Mouse (Mus musculus) right cerebral cortex, postnatal 36 days (tissue): Measurements from ENCODE around the gene Ndufa6.

Source experiments
- DNase-seq, 2 experiments: peaks; one replicate each; pipeline ENCODE4 v3.0.0; 2022; ENCODE audit warnings: low spot score in 2 of 2, mixed read lengths in 1 of 2

Ndufa6 gene

DNA sequence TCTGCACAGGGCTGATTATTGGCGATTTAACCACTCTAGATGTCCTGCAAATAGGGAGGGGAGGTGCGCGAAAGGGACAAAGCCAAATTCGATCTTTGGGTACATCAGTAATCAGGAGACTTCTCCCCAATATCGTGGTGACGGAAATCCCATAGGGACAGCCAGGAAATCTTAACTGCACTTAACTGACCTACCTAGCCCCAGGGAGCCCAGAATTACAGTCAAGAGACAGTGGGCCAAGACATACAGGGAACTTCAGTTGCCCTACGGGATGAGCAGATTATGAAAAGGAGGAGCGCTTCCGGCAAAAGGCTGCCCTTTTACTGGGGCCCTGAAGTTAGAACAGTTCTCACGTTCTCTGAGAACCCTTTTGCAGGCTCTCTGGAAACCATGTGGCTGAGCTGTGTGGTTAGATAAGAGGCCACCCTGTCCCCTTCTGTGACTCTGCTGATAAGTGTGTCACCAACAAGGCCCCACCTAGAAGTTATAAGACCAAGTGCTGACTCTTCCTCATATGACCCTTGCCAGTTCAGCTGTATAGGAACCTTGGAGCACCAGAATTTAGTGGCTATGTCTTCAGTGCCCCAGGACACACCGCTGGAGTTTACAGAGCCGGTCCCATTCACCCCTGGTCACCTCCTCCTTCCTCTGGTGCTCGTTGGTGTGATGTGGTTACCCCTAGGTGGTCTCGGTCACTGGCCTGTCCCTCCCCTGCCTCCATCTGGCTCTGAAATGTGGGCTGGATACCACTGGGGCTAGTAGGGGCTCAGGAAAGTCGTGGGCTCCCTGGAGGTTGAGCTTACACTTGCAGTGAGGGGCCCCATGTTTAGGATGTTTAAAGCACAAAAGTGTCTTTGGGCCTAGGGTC, 12.2 kb downstream of the Ndufa6 start:
- no peak for DNase-seq

DNA sequence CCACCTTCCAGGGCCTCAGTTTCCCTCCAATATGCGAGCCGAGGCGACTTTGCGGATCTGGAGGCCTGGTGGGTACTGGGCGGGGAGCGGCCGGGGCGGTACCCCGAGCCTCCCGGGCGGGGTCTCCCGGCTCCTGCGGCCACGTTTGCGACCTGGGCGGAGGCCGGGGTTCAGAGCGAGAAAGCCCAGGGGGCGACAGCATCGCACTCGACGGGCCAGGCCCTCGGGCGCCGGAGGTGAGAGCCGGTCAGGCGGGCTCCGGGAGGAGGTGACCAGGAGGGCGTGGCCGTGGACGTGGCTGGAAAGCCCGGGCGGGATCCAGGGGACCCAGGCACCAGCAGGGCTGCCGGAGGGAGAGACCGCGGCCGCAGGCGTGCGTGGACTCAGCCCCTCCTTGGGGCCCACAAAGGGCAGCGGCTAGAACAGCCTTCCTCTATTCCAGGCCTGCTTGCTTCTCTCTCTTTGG, 13.1 kb downstream of the Ndufa6 start:
- no peak for DNase-seq

DNA sequence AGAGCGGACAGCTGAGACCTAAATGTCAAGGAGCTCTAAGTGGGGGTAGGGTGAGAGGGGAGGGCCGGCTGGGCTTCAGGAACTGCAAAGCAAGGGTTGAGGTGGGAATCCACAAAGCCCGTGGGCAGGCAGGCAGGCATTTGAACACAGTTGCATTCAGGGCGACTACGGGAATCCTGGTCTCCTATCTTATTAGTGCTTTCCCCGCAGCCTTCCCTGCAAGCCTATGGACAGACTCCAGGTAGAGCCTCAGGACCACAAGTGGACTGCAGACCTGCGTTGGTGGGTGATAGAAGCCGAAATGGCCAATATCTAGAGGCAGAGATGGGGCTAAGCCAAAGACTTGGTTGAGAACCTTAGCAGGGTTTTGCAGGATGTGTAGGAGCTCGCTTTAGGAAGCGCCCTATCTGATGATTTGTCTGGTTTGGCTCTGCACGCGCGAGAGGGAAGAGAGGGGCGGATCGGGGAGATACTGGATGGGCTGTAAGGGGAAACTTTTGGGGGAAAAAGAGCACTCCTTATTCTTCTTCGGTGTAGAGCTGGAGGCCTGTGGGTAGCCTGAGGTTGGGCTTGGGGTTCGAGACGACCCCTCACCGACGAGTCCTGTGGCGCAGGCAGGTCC, 13.6 kb downstream of the Ndufa6 start:
- no peak for DNase-seq

DNA sequence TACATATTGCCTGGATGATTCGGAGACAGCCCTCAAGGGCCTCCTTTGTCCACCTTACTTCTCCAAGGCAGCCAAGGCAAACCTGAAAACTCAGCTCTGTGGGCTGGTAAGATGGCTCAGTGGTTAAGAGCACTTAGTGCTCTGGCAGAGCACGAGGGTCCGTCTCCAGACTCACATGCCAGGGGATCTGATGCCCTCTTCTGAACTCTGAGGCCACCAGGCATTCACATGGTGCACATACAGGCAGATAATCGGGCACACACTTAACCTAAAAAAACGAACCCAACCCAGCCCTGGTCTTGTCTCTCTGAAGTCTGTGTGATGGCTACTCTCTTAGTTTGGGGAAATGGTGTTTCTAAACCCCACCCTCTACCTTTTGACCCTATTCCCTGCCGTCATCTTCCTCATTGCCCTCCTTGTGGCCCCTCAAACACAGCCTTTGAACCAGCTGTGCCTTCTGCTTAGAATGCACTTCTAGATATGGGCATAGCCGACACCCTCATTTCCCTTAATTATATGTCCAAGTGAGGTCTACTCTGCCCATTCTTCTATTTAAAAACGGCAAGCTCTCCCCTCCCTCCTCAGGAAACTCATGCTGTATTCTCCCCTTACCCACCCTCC, 14.4 kb downstream of the Ndufa6 start:
- DNase-seq: no peak

DNA sequence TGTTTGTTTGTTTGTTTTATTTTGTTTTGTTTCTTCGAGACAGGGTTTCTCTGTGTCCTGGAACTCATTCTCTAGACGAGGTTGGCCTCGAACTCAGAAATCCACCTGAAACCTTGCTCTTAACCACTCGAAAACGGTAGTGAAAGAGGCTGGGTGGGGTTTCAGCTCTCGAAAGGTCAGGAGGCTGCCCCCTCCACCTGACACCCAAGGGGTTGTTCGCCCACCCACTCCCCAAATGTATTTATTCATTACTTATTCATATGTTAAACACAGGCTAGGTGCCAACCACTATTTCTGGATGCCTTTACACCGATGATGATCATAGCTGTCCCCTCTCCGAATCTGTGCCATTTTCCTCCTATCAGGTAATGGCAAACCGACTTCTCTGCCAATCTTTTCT, 15.0 kb downstream of the Ndufa6 start:
- DNase-seq: no peak

DNA sequence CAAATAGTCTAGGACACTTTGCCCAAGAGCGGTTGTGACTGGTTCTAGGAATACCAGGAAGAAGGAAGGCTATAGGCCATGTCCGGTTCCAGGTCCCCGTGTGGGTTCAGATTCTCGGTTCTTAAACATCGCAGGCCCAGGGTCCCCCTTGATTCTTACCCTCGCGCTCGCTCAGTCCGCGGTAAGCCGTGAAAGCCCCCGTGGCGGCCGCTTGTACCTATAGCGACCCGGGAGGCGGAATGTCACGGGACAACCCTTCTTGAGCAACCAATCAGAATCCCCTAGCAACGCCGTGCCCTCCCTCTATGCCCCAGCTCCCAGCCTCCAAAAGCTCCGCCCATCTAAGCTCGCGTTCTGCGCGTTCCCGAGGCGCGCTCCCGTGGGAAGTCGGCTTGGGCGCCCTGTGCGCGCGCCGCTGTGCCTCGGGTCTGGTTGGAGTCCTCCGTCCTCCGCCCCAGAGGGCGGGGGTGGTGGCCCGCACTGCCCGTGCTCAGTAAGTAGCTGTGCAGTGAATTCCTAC, 15.5 kb downstream of the Ndufa6 start, which contains the start of the genes Naga, Pheta2 and Smdt1:
Gene Naga, minus strand, starts transcription at position 333 of the 520 bp plus-strand sequence.
Gene Pheta2, plus strand, starts transcription at position 350 of the 520 bp plus-strand sequence.
Gene Smdt1, plus strand, starts transcription at position 367 of the 520 bp plus-strand sequence.
- DNase-seq: peak; percentile 88 to 90

DNA sequence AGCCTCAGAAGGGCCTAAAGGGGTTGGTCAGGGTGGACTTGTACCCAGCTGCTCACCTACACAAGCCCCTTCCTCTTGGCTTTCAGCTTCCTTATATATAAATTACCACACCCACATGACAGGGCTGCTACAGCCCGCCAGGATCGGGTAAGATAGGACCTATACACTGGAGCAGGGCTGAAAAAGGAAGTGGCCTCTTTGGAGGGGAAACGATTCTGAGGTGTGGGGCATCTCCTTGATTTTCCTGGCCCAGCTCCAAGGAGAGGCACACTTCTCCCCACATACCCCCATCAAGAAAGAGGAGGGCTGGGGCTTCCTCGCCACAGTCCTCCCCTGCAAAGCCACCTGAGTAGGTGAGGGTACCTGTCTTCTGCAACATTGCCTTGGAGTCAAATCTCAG, 16.2 kb downstream of the Ndufa6 start:
- no peak for DNase-seq

DNA sequence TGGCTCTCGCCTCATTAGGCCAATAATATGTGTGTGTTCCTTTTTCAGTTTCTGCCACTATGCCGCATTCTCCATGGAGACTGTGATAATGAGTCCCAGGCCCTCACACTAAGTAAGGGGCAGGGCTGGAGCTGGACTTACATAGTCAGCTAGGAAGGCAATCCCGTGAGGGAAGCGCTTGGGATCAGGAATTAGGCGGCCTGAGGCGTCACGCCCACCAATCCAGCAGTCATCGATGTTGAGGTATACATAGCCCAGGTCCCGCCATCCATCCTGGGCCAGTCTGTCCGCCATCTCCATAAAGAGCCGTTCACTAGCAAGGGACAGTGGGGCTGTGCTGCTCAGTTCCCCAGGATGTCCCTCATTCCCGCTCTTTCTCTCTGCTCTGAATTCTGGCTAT, 17.5 kb downstream of the Ndufa6 start:
- DNase-seq: no peak

DNA sequence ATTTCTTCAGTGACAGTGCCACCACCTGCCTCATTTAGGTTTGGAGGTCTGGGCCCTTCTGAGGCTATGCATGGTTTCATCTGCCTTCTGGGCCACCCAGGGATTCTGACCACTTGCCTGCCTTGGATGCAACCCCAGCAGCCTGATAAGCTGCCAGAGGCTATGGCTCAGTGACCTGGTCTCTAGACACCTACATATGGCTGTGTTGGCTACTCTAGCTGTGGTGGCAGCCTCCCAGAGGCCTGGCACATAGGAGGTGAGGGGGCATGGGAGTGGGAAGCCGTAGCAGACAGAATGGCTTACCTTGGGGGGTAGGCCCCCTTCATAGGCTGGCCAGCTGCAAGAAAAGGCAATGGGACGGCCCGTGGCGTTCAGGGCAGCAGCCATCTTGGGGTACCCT, 18.9 kb downstream of the Ndufa6 start:
- no peak for DNase-seq

DNA sequence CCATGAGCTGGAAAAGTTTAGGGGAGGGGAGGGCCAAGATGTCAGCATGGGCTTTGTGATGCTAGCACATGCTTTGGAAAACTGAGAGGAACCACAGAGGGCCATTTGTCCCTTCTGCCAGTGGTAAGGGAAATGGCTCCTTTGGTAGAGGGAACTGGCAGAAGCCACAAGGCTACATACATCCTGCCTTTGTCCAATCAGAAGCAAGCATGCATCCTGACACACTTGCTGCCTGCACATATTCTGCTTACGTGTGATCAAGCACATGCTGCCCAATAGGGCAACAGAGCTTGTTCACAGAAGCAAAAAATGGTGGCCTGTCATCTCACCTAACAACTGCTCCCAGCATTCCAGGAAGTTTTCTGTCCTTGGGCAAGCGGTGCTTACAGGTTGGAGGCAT, 28.7 kb downstream of the Ndufa6 start:
- DNase-seq: no peak

DNA sequence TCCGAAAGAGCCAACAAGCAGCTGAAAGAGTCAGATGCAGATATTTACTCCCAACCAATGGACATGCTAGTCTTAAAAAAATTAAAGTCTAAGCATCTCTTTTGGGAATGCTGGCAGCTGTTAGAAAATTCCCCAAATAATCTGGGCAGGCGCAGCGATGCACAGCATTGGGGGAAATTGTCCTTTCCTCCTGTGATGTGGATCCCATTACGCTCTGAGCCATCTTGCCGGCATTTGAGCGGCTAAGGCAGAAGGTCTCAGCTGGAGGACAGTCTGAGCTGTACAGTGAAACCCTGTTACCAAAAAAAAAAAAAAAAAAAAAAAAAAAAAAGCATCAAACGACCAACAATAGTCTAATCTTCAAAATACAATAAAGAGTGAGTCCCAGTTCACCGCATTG, 31.9 kb downstream of the Ndufa6 start:
- no peak for DNase-seq

DNA sequence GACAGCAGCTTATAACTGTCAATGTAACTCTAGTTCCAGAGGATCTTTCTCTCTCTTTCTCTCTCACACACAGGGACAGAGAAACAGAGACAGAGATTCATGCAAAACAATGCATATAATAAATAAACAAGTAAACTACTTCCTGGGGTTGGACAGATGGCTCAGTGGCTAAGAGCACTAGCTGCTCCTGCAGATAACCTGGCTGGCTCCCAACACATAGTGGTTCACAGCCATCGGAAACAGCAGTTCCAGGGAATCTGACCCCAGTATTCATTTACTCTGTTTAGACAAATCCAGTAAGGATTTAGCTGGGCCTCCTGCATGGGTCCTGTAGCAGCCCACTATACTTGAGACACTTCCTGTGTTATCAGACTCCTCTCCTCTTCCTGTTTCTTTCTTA, 34.5 kb downstream of the Ndufa6 start:
- DNase-seq: no peak

DNA sequence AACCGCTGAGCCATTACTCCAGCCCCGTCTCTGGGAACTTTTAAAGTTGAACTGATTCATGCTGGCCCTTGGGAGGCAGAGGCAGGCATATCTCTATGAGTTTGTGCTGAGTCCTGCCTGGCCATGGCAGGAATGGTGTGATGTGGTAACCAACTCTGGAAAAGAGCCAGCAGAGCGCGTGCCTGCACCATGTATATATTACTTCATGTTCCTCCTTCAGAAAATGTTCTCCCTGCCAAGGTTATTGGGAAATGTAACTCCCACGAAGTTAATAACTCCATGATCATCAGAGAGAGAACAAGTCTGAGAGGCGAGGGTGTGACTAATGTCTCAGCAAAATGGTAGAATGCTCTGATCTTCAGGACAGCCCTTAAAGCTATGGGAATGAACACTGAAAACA, 36.3 kb downstream of the Ndufa6 start:
- no peak for DNase-seq

DNA sequence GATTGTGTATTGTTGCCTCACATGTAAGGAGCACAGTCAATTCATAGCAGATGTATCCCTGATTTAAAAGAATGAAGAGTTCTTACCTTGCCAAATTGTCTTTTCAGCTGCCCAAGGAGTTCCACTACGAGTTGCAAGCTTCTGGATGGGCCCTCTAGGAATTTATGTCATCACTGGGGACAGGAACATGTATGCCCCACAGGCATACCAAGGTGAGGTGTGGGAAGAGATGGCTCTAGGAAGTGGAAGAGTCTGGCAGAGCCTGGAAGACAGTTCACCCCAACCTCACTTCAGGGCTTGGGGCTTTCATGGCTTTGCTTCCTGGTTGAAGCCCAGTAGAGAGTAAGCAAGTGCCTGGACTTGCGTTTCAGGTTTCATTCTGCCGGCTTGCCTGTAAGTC, 45.7 kb downstream of the Ndufa6 start:
- no peak for DNase-seq

DNA sequence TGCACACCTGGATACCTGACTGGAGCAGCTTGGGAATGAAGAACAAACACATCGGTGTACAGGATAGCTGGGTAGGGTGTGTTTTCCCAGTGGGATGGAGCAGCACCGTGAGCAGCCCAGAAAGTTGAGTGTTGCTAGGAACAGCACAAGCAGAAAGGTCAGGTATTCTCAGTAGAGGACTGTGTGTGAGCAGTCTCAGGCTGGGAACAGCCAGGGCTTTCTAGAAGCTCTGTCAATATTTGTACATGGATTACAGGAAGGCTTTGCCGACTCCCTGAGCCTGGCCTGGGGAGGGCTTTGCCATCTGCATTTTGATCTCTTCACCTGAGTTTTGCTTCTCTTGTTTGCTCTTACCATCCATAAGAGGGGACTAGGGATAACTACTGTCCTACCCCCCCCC, 47.0 kb downstream of the Ndufa6 start:
- DNase-seq: no peak
